Mouse (Mus musculus): ENCODE data around the gene Hsd17b7. TPM values are rescaled to one million over a fixed set of nuclear protein-coding genes. Genes with fewer than 3 reads are reported as not detected.

Hsd17b7 gene
- total RNA-seq, 1 experiment from 2014 or later, result 4.3 TPM

DNA sequence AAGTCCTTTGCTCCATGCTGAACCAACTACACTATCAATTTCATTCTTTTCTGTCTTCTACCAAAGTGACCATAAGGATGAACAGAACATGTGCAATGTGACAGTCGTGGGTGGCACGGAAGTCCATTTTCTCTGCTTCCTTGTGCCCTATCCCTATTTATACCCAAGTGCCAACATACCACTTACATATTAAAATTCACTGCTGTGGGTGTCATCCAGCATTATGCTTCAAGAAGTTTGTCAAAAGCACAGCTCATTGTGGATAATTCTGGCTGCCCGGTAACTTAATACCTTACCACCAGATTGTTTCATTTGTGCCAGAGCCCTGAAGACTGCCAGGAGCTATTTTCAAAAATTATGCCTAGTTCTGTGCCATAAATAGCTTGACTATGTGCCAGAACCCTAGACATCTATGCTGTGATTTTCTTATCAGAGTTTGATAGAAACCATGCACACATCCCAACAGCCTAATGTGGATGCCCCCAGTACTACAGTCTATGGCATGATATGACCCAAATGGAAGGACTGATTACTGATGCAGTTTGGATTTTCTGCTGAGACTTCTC is 68.2 kb downstream of the Hsd17b7 start:
- ATAC-seq (ENCODE audit: extremely low read depth, insufficient number of reproducible peaks, low FRiP score, poor library complexity, severe bottlenecking), result no peak

Other genes with a start within 250 kb of the Hsd17b7 start
- gene Rgs4, start 221.6 kb downstream of the Hsd17b7 start, total RNA-seq (2017), result not detected in 2 replicates
- not detected in 2 replicates for gene Ccdc190, start 40.6 kb downstream of the Hsd17b7 start, total RNA-seq (2017)
- not detected in 2 replicates for gene Ddr2, start 141.5 kb upstream of the Hsd17b7 start, total RNA-seq (2017)
- 44.3 and 62.6 TPM in 2 replicates for gene Uap1, start 205.7 kb upstream of the Hsd17b7 start, total RNA-seq (2017)
- gene Uhmk1, start 246.2 kb upstream of the Hsd17b7 start, total RNA-seq (2017), result 64.7 and 69.0 TPM in 2 replicates

All from neutrophil, adult 5-6 weeks (primary cell).